Mouse (Mus musculus) limb, embryonic 15.5 days (tissue): ENCODE results near the gene Fsip2. TPM values are rescaled to one million over a fixed set of nuclear protein-coding genes. Genes with fewer than 3 reads are reported as not detected.

Source experiments
- ATAC-seq: fragments of 200-750 bp; cut with Nextera tagmentation; 2 replicates; pipeline ENCODE4 v1.8.0; 2017; ENCODE audit warnings: low read depth, moderate TSS enrichment; ENCODE audit not compliant: insufficient number of reproducible peaks, low FRiP score, low TSS enrichment
- H3K27ac ChIP-seq: fragments of 300-500 bp; sonication (generic); 2 replicates; pipeline ENCODE4 v1.5.1; 2015; ENCODE audit warnings: moderate library complexity, mild to moderate bottlenecking, inconsistent platforms
- H3K27me3 ChIP-seq: fragments of 300-500 bp; sonication (generic); 2 replicates; pipeline ENCODE4 v1.6.1; 2015; ENCODE audit warnings: inconsistent platforms
- H3K36me3 ChIP-seq: fragments of 300-500 bp; sonication (generic); 2 replicates; pipeline ENCODE4 v1.6.1; 2015; ENCODE audit warnings: inconsistent platforms
- H3K4me1 ChIP-seq: fragments of 300-500 bp; sonication (generic); 2 replicates; pipeline ENCODE4 v1.6.1; 2015; ENCODE audit warnings: inconsistent platforms
- H3K4me2 ChIP-seq: fragments of 300-500 bp; sonication (generic); 2 replicates; pipeline ENCODE4 v1.6.1; 2015; ENCODE audit warnings: mild to moderate bottlenecking, inconsistent platforms
- H3K4me3 ChIP-seq: fragments of 300-500 bp; sonication (generic); 2 replicates; pipeline ENCODE4 v1.5.1; 2015; ENCODE audit warnings: mild to moderate bottlenecking, inconsistent platforms
- H3K9ac ChIP-seq: fragments of 300-500 bp; sonication (generic); 2 replicates; pipeline ENCODE4 v1.6.1; 2015; ENCODE audit warnings: inconsistent platforms
- H3K9me3 ChIP-seq: fragments of 300-500 bp; sonication (generic); 2 replicates; pipeline ENCODE4 v1.6.1; 2016; ENCODE audit warnings: inconsistent platforms
- WGBS: fragments of 180-500 bp; shearing (Covaris S2); methylation state at CpG from one replicate; pipeline ENCODE4 v1.1.7; 2015; 5-methylcytosine and 5-hydroxymethylcytosine counted together
- polyA plus RNA-seq: library from polyadenylated mRNA; unstranded; fragments of >200 nt; fragmentation: Nextera tagmentation; extraction: Ambion mirVana; gene quantifications from 2 replicates; pipeline ENCODE4 v1.2.1, GENCODE M21; 2015

Fsip2 gene
- not detected in 2 replicates for polyA plus RNA-seq

- ATAC-seq, result no peak
- WGBS, result 94% methylated on average over 17 of the region's 17 CpGs
Observed at GRCm38 (mm10) chr2:82943472-82943871, at the start of gene Fsip2. Gene Fsip2 (plus strand): TSS chr2:82943634.

DNA sequence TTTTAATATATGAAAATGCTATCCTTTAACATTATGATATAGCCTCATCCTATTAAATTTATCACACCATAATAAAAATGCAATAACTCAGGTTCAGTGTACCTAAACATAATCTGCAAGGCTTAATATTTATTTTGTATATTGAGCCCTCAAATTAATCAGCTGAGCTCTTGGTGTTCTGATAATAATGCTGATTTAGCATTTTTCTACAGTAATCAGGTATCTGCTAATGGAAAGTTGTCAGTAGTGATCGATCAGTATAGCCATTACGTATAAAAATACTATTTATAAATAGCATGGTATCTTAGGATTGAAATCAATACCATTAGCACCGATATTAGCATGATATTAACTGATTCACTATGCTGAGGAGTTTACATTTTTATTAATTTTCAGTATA lies 20.0 kb downstream of the Fsip2 start:
- Histone ChIP-seq H3K36me3 (no peaks in the 10 kb centered on the region), H3K4me2 (no peak overlapping the region), H3K9me3 (no peaks in the 10 kb centered on the region), H3K27me3 (no peaks in the 10 kb centered on the region), H3K4me1 (no peaks in the 10 kb centered on the region), H3K4me3 (no peak overlapping the region), H3K27ac (no peak overlapping the region), H3K9ac (no peak overlapping the region)
- WGBS, result 88% methylated on average over 3 of the region's 3 CpGs
- ATAC-seq, result no peak

More at GRCm38 (mm10) chr2:82943472-82943871, at the start of gene Fsip2:
- Histone ChIP-seq H3K9ac (no peak within 1 kb of the TSS), H3K9me3 (no peaks in the 10 kb centered on the region), H3K4me2 (no peak within 1 kb of the TSS), H3K4me3 (no peak within 1 kb of the TSS), H3K4me1 (no peaks in the 10 kb centered on the region), H3K27ac (no peak within 1 kb of the TSS), H3K36me3 (no peaks in the 10 kb centered on the region), H3K27me3 (no peaks in the 10 kb centered on the region)

GRCm38 (mm10) chr2:83025853-83026252 lies 82.4 kb downstream of the Fsip2 start:
- Histone ChIP-seq H3K4me1 (no peaks in the 10 kb centered on the region), H3K9ac (no peak overlapping the region), H3K27me3 (no peaks in the 10 kb centered on the region), H3K4me3 (no peak overlapping the region), H3K4me2 (no peak overlapping the region), H3K36me3 (no peaks in the 10 kb centered on the region), H3K27ac (no peak overlapping the region), H3K9me3 (no peaks in the 10 kb centered on the region)
- ATAC-seq, result no peak
- 57% methylated on average over 7 of the region's 7 CpGs for WGBS

- WGBS, result 69% methylated on average over 5 of the region's 5 CpGs
- Histone ChIP-seq H3K9ac (no peak overlapping the region), H3K27ac (no peak overlapping the region), H3K27me3 (no peaks in the 10 kb centered on the region), H3K4me2 (no peak overlapping the region), H3K4me3 (no peak overlapping the region), H3K36me3 (no peaks in the 10 kb centered on the region), H3K4me1 (no peaks in the 10 kb centered on the region), H3K9me3 (no peaks in the 10 kb centered on the region)
- ATAC-seq, result no peak
Observed at GRCm38 (mm10) chr2:83052914-83053690, 109.7 kb downstream of the Fsip2 start.
